Mouse (Mus musculus): ENCODE data around the gene Cnr1. TPM values are rescaled to one million over a fixed set of nuclear protein-coding genes. Genes with fewer than 3 reads are reported as not detected.

Cnr1 gene
- polyA plus RNA-seq, 1 experiment from 2014 or later, result 55.2 TPM

DNA sequence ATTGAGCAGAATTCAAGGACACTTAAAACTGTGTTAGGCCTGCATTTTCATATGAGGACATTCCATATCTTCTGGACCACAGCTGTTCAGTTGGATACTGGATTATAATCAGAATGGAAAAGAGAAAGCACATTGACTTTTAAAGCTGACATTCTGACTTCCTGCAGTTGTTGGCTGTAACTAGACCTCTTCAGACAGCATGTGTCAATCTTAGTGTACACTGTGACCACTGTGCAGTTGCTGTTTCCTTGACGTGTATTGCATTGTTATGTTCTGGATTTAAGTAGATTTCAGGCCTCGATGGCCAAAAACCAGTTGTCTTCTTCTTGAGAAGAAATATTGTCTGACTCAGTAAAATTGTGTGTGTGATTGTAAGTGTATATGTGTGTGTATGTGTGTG, 21.3 kb downstream of the Cnr1 start:
- H3K4me1 ChIP-seq, result no peaks in the 10 kb centered on the region
- no peak overlapping the region for H3K27ac ChIP-seq
- H3K27me3 ChIP-seq (replicated peaks), result no peaks in the 10 kb centered on the region
- 86% methylated on average over 2 of the region's 2 CpGs for WGBS
- H3K36me3 ChIP-seq (replicated peaks), result peaks cover 13% of the 10 kb centered on the region
- ATAC-seq (replicated peaks), result no peak
- H3K9ac ChIP-seq, result no peak overlapping the region
- no peak overlapping the region for H3K4me3 ChIP-seq
- H3K9me3 ChIP-seq, result no peaks in the 10 kb centered on the region
- H3K4me2 ChIP-seq, result no peak overlapping the region

DNA sequence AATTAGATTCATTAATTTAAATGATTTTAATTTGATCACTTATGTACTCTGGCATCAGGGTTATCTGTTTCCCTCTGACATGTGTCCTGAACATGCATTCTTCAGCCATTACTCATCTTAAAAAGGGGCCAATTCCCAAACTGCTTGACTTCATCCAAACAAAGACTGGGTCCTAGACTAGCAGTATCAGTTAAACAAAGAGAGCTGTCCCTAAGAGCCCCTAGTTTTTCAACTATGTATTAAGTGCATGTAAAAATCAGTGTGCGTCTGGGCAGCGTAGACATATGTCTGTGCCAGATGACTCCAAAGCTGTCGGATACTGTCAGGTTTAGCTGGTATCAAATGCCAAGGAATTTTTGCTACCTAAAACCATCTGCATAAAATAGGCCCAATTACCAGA, 23.2 kb downstream of the Cnr1 start:
- Histone ChIP-seq H3K27me3 (replicated peaks) (no peaks in the 10 kb centered on the region), H3K4me1 (no peaks in the 10 kb centered on the region), H3K9me3 (no peaks in the 10 kb centered on the region), H3K9ac (no peak overlapping the region), H3K36me3 (replicated peaks) (peaks cover 13% of the 10 kb centered on the region), H3K4me2 (no peak overlapping the region), H3K4me3 (no peak overlapping the region), H3K27ac (no peak overlapping the region)
- 81% methylated on average over 3 of the region's 3 CpGs for WGBS
- no peak for ATAC-seq (replicated peaks)

DNA sequence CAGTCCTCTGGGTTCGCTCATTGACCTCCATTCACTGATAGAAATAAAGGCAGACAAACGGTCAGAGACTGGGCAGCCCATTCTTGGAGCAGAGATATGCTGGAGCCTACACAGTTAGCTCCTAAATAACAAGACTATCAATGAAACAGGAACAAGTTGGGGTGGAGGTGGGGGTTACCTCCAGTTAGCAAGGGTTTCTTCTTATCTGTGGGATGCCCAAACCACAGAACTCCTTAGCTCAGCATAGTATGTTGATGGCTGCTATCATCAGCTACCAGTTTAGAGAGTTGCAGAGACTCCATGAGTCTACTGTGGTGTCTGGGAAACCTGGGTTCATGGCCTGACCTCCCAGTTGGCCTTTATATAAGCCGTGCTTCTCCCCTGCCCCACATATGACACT, 33.0 kb downstream of the Cnr1 start:
- Histone ChIP-seq H3K9me3 (no peaks in the 10 kb centered on the region), H3K4me3 (no peak overlapping the region), H3K27ac (no peak overlapping the region), H3K9ac (no peak overlapping the region), H3K27me3 (replicated peaks) (no peaks in the 10 kb centered on the region), H3K4me1 (no peaks in the 10 kb centered on the region), H3K4me2 (no peak overlapping the region), H3K36me3 (replicated peaks) (no peaks in the 10 kb centered on the region)
- WGBS, result 86% methylated on average over 3 of the region's 3 CpGs
- no peak for ATAC-seq (replicated peaks)

DNA sequence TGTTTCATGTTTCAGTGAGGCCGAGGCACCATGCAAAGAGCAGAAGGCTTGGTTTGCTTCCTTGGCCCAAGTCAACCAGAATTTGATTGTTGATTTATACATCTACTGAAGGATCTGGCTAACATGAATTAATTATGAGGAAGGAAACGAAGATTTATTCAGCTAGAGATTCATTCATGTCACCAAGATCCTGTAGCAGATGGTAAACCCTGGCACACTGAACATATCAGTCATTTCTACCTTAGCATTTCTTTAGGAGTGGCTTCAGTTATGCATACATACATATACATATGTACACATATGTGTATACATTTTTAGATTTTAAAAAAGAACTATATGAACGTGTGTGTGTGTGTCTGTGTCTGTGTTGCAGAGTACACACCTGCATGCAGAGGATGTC, 34.1 kb downstream of the Cnr1 start:
- 81% methylated on average over 3 of the region's 3 CpGs for WGBS

DNA sequence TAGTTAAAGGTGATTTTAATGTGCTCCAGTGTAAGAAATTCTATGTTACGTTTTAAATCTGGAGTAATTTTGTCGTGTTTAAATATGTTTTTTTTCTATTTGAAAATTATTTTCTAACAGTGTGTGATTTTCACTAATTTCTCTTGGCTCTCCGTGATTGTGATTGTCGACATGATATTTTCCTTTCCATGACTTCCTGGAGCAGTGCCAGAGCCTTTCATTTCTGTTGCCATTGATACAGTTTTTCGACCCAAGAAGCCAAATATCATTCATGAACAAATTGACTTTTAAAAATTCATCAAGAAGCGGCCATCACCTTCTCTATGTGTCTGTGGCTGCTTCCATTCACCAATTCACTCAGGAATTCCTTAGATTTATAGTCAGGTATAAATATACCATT, 35.4 kb downstream of the Cnr1 start:
- Histone ChIP-seq H3K4me1 (no peaks in the 10 kb centered on the region), H3K9me3 (no peaks in the 10 kb centered on the region), H3K27me3 (replicated peaks) (no peaks in the 10 kb centered on the region), H3K27ac (no peak overlapping the region), H3K4me2 (no peak overlapping the region), H3K9ac (no peak overlapping the region), H3K36me3 (replicated peaks) (no peaks in the 10 kb centered on the region), H3K4me3 (no peak overlapping the region)
- WGBS, result 87% methylated on average over 6 of the region's 6 CpGs
- ATAC-seq (replicated peaks), result no peak

More for the DNA sequence above, 34.1 kb downstream of the Cnr1 start:
- H3K4me3 ChIP-seq, result no peak overlapping the region
- H3K4me1 ChIP-seq, result no peaks in the 10 kb centered on the region
- no peak overlapping the region for H3K4me2 ChIP-seq
- ATAC-seq (replicated peaks), result no peak
- no peaks in the 10 kb centered on the region for H3K36me3 ChIP-seq (replicated peaks)
- no peaks in the 10 kb centered on the region for H3K9me3 ChIP-seq
- H3K27me3 ChIP-seq (replicated peaks), result no peaks in the 10 kb centered on the region
- H3K27ac ChIP-seq, result no peak overlapping the region
- H3K9ac ChIP-seq, result no peak overlapping the region

DNA sequence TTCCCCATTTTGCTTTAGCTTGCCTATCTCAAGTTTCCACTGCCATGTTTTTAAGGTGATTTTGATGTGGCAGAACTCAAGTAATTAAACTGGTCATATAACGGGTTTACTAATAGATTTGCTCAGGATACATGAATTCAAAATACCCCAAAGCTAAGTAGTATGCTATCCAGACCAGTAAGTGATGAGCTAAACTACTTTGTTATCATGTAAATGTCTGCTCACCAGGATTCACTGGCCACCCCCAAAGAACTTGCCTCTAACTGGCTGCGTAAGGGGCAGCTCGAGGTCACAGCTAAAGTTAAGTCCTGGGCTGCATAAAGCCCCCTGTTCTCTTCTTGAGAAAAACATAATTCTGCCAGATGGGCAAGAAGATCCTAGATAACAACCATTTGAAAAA, 46.3 kb downstream of the Cnr1 start:
- Histone ChIP-seq H3K36me3 (replicated peaks) (no peaks in the 10 kb centered on the region), H3K9ac (no peak overlapping the region), H3K9me3 (no peaks in the 10 kb centered on the region), H3K4me3 (no peak overlapping the region), H3K27ac (no peak overlapping the region), H3K4me2 (no peak overlapping the region), H3K27me3 (replicated peaks) (no peaks in the 10 kb centered on the region), H3K4me1 (no peaks in the 10 kb centered on the region)
- 82% methylated on average over 3 of the region's 3 CpGs for WGBS
- ATAC-seq (replicated peaks), result no peak

DNA sequence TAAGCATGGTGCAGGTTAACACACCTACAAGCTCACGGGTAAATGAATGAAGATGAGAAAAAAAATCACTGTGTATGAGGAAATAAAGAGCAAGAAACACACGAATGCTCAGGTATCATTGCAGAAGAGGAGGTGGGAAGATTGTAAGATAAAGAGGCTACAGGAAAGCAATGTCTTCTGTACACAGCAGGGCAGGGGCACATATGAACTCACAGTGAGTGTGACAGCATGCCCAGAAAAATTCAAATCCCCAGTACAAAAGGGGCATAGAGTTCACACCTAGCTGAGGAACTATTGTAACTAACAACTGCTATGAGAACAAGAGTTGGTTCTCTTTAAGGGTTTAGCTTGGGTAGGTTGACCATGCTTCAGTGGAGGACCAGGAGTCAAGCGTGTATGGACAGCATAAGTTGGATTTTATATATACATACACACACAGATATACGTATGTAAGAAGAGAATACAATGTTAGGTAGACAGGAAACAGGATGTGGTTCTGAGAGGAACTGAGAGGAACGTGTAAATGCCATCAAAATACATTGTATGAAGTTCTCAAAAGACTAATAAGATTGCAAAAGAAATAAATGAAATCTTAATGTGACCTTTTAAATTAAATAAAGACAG, 64.2 kb downstream of the Cnr1 start:
- no peak overlapping the region for H3K4me2 ChIP-seq
- H3K9me3 ChIP-seq, result no peaks in the 10 kb centered on the region
- 88% methylated on average over 5 of the region's 5 CpGs for WGBS
- peaks cover 5% of the 10 kb centered on the region; the same call in 1 of the 2 replicates for H3K4me1 ChIP-seq
- no peak for ATAC-seq (replicated peaks)
- no peaks in the 10 kb centered on the region for H3K27me3 ChIP-seq (replicated peaks)
- no peak overlapping the region for H3K4me3 ChIP-seq
- H3K9ac ChIP-seq, result no peak overlapping the region
- no peak overlapping the region for H3K27ac ChIP-seq
- no peaks in the 10 kb centered on the region for H3K36me3 ChIP-seq (replicated peaks)

DNA sequence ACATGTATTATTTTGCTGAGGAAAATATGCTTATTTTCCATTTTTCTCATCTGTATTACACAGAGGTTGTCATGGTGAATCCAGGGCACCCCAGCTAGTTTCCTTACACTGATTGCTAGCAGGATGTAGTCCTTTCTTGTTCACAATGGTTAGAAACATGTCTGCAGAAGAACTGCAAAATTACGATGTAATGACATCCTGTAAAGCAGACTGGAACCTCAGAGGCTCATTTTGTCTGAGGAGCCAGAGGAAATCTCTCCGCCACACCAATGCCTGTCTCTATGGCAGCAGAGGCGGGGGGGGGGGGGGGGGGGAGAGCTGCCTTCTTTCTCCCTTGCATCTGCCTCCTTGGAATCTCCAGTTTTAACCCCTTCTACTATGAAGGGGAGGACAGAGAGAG, 68.3 kb downstream of the Cnr1 start:
- Histone ChIP-seq H3K9me3 (no peaks in the 10 kb centered on the region), H3K4me3 (no peak overlapping the region), H3K27ac (no peak overlapping the region), H3K36me3 (replicated peaks) (no peaks in the 10 kb centered on the region), H3K4me1 (peaks cover 5% of the 10 kb centered on the region; the same call in 1 of the 2 replicates), H3K9ac (no peak overlapping the region), H3K4me2 (no peak overlapping the region), H3K27me3 (replicated peaks) (no peaks in the 10 kb centered on the region)
- peak; percentile 60; the same call in 1 of the 2 replicates for ATAC-seq (replicated peaks)
- 21% methylated on average over 3 of the region's 3 CpGs for WGBS

DNA sequence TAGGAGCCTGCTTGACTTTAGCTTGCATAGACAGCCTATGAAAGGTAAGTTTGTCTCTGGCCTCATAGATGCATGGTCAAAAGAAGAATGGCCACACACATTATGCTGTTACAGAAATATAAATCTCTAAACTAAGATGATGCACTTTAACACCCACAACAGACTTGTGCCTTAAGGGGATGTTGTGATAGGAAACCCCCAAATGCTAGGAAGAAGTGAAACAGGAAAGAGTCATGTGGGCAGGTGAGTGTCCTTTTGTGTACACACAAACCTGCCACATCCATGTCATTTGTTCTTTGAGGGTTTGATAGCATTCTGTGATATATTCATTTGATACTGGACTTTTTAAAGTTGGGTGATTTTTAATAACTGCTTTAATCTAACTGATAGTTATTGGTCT, 72.0 kb downstream of the Cnr1 start:
- Histone ChIP-seq H3K9me3 (no peaks in the 10 kb centered on the region), H3K36me3 (replicated peaks) (no peaks in the 10 kb centered on the region), H3K4me2 (no peak overlapping the region), H3K27ac (no peak overlapping the region), H3K4me3 (no peak overlapping the region), H3K27me3 (replicated peaks) (no peaks in the 10 kb centered on the region), H3K4me1 (peaks cover 5% of the 10 kb centered on the region; the same call in 1 of the 2 replicates), H3K9ac (no peak overlapping the region)
- ATAC-seq (replicated peaks), result no peak

Other genes with a start within 250 kb of the Cnr1 start
- gene Spaca1, start 125.6 kb downstream of the Cnr1 start, polyA plus RNA-seq (2015; fragmentation: Nextera tagmentation; extraction: Ambion mirVana), result 0.85 and 1.6 TPM in 2 replicates

All from midbrain, embryonic 15.5 days (tissue).